Mouse (Mus musculus) regulatory T cell (primary cell): Measurements from ENCODE around the gene Bnc2.

Source experiments
- in situ Hi-C: fragments of 300-600 bp; cut with MboI, MseI; formaldehyde crosslinking; loops from one replicate; pipeline ENCODE4 v1.15.1; 2025; ENCODE audit warnings: high pct_unique_total_duplicates

The Bnc2 gene

DNA sequence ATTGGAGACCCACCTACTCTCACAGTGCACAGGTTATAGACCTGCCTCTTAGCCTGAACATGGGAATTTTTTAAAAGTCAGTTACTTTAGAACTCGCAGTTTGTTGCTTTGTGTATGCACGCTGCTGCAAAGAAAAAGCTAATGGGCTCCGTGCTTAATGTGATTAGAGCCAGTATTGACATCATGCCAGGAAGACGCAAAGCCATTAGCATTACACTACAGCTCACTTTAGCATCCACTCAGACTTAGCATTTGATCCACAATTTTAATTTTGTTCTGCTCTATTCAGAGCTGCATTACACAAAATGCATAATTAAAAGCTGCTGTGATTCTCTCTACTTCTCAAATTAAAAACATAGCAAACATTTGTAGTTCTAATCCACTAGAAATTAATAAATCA is 350.7 kb downstream of the Bnc2 start:
- in situ Hi-C loops = no loop called here

- in situ Hi-C loops = no loop called here
Observed at GRCm38 (mm10) chr4:84321598-84321997, 353.5 kb downstream of the Bnc2 start.

GRCm38 (mm10) chr4:84317421-84317820 is 357.7 kb downstream of the Bnc2 start:
- in situ Hi-C loops = no loop called here

GRCm38 (mm10) chr4:84311371-84311770 is 363.7 kb downstream of the Bnc2 start:
- in situ Hi-C loops = no loop called here

DNA sequence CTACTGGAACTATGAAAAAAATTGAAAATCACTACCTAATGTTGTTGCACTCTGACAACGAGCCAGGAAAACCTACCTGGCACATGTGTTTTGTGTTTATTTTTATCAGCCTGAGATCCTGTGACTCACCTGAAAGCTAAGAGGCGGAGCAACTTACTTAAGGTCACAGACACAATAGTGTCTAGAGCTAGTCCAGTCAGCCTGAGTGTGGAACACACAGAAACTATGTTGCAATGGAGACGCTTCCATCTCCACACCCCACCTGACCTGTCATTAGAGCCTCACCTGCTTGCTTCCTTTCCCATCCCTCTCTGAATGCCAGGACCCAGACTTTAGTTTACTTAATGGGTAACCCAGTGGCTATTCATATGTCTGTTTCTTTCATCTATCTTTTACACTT is 364.2 kb downstream of the Bnc2 start:
- in situ Hi-C loops = no loop called here

- in situ Hi-C loops = no loop called here
Observed at GRCm38 (mm10) chr4:84308226-84308862, 366.7 kb downstream of the Bnc2 start.

GRCm38 (mm10) chr4:84306928-84307606 is 368.0 kb downstream of the Bnc2 start:
- in situ Hi-C loops = no loop called here

GRCm38 (mm10) chr4:84302949-84303348 is 372.1 kb downstream of the Bnc2 start:
- in situ Hi-C loops = no loop called here

GRCm38 (mm10) chr4:84285153-84285552 is 389.9 kb downstream of the Bnc2 start:
- in situ Hi-C loops = no loop called here

DNA sequence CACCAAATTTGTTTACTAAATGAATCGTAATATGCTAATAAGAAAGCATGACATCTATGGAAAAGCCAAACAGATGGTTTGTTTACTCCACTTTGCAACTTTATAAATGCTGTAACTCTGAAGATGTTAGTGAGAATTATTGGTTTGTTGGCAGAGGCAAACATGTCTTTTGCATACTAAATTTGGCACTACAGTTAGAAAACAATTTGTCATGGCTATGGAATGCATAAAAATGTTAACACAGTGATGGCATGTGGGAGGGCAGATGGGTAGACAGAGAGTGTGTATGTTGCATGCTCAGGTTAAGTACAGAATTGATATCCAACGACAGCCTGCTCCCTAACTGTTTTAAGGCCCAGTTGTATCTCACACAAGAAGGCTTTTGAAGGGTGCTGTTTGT is 392.4 kb downstream of the Bnc2 start:
- in situ Hi-C loops = no loop called here

GRCm38 (mm10) chr4:84278156-84278555 is 396.9 kb downstream of the Bnc2 start:
- in situ Hi-C loops = no loop called here

GRCm38 (mm10) chr4:84276081-84276480 is 399.0 kb downstream of the Bnc2 start:
- in situ Hi-C loops = no loop called here

DNA sequence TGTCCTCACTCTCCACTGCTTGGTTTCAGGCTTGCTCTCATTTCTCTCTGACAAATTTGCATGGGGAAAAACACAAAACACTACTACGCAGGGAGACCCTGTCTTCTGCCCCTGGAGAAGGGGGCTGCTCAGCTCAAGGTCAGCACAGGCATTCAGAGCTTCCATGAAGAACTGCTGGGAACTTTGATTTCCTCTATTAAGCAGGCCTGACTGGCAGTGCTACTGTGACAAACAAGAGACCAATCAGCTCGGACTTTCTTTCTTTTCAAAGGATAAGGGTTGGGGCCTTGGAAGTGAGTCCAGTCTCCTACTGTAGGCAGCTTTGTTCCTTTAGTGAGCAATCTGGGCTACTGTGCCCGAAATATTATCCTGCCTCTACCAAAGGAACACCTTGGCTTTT is 400.9 kb downstream of the Bnc2 start:
- in situ Hi-C loops = no loop called here

DNA sequence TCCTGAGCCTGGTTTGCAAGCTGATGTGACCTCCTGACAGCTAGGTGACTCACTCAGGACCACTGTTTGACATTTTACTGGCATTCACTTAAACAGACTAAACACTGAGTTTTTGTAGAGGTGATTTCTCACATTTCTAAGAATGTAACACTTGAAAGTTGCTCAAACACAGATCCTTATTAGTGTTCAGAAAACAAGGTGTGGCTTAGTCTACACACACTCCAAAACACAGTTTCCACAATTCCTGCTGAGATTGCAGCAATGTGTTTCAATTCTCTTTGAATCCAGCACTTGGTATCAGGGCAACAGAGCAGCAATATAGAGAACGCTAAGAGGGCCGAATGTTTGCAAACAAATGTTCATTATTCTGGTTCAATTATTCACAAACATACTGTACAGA is 402.2 kb downstream of the Bnc2 start:
- in situ Hi-C loops = no loop called here

- in situ Hi-C loops = no loop called here
Observed at GRCm38 (mm10) chr4:84269845-84270244, 405.2 kb downstream of the Bnc2 start.

GRCm38 (mm10) chr4:84247356-84247755 is 427.7 kb downstream of the Bnc2 start:
- in situ Hi-C loops = no loop called here

DNA sequence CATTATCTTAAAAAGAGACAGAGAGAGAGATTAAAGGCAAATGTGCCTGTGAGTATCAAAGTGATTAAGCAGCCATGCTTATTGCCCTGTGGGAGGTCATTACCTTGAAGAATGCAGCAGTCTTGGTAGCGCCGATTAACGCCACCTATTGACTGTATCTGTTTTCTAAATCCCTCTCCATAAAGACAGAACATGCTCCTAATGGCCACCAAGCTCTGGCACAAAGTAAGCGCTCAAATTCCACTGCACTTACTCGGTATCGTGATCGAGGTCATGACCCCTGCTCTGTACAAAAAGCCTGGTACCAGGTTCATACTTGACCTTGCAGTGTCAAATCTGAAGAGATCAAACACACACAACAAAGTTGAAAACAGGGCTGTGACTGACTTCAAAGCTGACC is 442.7 kb downstream of the Bnc2 start:
- in situ Hi-C loops = loop anchor here (10.0 kb wide), 1 partner anchor 1082 kb away; no protein-coding TSS in a partner anchor

- in situ Hi-C loops = loop anchor here (10.0 kb wide), 1 partner anchor 1084 kb away; no protein-coding TSS in a partner anchor
Observed at GRCm38 (mm10) chr4:84231251-84231650, 443.8 kb downstream of the Bnc2 start.

- in situ Hi-C loops = no loop called here
Observed at GRCm38 (mm10) chr4:84229189-84229960, 445.7 kb downstream of the Bnc2 start.

DNA sequence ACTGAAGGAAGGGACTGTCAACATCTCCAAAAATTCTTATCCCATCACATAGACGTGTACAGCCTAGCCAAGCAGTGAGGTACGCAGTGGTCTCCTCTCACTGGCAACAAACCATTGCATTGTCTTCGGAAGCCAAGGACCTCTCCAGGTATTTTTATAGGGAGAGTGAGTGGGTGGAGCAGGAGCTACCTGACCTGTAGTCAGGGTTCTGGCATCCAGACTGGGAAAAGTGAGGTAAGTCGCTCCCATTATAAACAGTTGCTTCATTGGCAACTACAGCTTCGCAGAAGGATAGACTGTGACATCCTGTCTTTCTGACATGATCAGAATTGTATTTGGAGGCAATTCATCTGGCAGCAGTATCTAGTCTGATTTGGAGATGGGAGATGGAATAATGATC is 446.5 kb downstream of the Bnc2 start:
- in situ Hi-C loops = no loop called here
